Mouse (Mus musculus): ENCODE results near the gene Gm19684.

DNA sequence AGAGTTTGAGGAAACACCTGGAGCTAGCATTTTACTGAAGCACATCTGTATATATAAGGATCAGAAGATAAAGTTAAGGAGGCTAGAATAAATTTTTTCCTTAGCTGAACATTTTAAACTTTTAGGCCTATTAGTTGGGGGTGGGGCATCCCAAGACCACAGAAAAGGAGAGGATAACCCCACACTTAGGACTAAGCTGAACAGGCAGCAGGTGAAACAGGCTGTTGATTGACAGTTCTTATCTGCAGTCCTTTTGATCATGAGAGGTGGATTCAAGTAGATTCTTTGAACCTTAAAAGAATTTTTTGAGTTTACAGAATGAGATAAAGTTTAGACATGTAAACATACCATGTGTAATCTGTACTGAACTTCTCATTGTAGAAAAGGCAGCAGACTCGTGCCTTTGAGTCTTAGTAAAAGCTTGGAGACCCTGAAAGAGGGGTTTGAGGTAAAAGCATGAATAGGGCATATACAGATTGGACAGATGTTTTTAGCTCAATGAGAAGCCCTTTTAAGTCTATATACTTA is 48.9 kb downstream of the Gm19684 start:
- no peak for TF ChIP-seq FLI1 (IDR thresholded peaks at IDR 0.05; ENCODE audit: low read length)
- TF ChIP-seq GATA1 (IDR thresholded peaks at IDR 0.05; ENCODE audit: borderline replicate concordance, low read length): no peak

Data from megakaryocyte, embryonic 14.5 days (primary cell).